Comparison of ENCODE assay signal across 21 mouse cellular contexts in genomic region chr8:77826255-77826654, GRCm38 (mm10).
DNase-seq lines count a peak whose midpoint lies in the region; ATAC-seq and TF ChIP-seq lines count a peak whose summit lies in the region.
"Had no signal": no experiment of that assay in that cellular context is flagged by ENCODE, and none has a peak within 500 bp of the region (broad histone marks: within the 10 kb centered on the region; RNA-seq: fewer than 3 reads in every experiment).

No protein-coding gene starts in this region.

- no peaks in the 10 kb centered on the region for H3K79me3 ChIP-seq in C2C12 (ENCODE audit: low read depth)

- H3K36me3 ChIP-seq in C2C12 (ENCODE audit: control insufficient read depth, insufficient read depth), result no peaks in the 10 kb centered on the region
- H3K36me3 ChIP-seq in limb, embryonic 14.5 days (ENCODE audit: control insufficient read depth, insufficient read depth, low read length), result no peaks in the 10 kb centered on the region
- H3K36me3 ChIP-seq: forebrain, embryonic 15.5 days; hindbrain, embryonic 12.5 days; limb, embryonic 13.5 days; liver, embryonic 15.5 days; midbrain, embryonic 15.5 days had no signal

- no peak overlapping the region for H3K4me3 ChIP-seq in C2C12 (ENCODE audit: insufficient read depth, poor library complexity, severe bottlenecking)
- H3K4me3 ChIP-seq in limb, embryonic 14.5 days (replicated peaks; ENCODE audit: low read length), result no peak overlapping the region
- H3K4me3 ChIP-seq: erythroblast, embryonic 14.5 days; forebrain, embryonic 15.5 days; hindbrain, embryonic 12.5 days; layer of hippocampus, adult 2 months; left cerebral cortex, adult 2 months; limb, embryonic 13.5 days; liver, embryonic 15.5 days; midbrain, embryonic 15.5 days had no signal

- H3K9me3 ChIP-seq in limb, embryonic 14.5 days (ENCODE audit: control insufficient read depth, low read length), result no peaks in the 10 kb centered on the region
- H3K9me3 ChIP-seq: forebrain, embryonic 15.5 days; hindbrain, embryonic 12.5 days; limb, embryonic 13.5 days; liver, embryonic 15.5 days; midbrain, embryonic 15.5 days had no signal

- DNase-seq in kidney, postnatal 14 days, result peak; percentile 8
- no peak for DNase-seq in kidney, postnatal 4 days
- DNase-seq in adipocyte (ENCODE audit: low spot score), result peak; percentile 88
- DNase-seq in limb, embryonic 14.5 days (ENCODE audit: low spot score), result peak; percentile 66
- no peak for DNase-seq in urinary bladder, postnatal 36 days (ENCODE audit: low spot score in 2 of 2)
- no peak for DNase-seq in cerebellum, postnatal 10 days
- DNase-seq: cerebellum, adult 9-11 months; gastrocnemius, postnatal 36 days; right cerebral cortex, adult 18-20 months; thymus, postnatal 36 days had no signal

- no peak for ATAC-seq in limb, embryonic 14.5 days (ENCODE audit: low FRiP score, low read depth)
- ATAC-seq: activated CD4-positive, CD25-positive, alpha-beta regulatory T cell, adult 4 months; forebrain, embryonic 15.5 days; inflammation-experienced regulatory T-cells, adult 6 months; midbrain, embryonic 15.5 days had no signal

- 72% methylated on average over 2 of the region's 2 CpGs for WGBS in limb, embryonic 14.5 days

- no peak overlapping the region for H3ac ChIP-seq in C2C12 (ENCODE audit: control insufficient read depth, insufficient read length, low read depth)

- TF ChIP-seq POLR2A in limb, embryonic 14.5 days (IDR thresholded peaks at IDR 0.05; ENCODE audit: borderline replicate concordance, extremely low read depth, insufficient read depth, insufficient read length), result no peak

- no peaks in the 10 kb centered on the region for H3K79me2 ChIP-seq in C2C12 (ENCODE audit: control insufficient read depth, insufficient read depth)

- no peak overlapping the region for H3K27ac ChIP-seq in limb, embryonic 14.5 days (replicated peaks; ENCODE audit: low read depth, low read length)
- H3K27ac ChIP-seq: forebrain, embryonic 15.5 days; hindbrain, embryonic 12.5 days; layer of hippocampus, adult 2 months; left cerebral cortex, adult 2 months; limb, embryonic 13.5 days; liver, embryonic 15.5 days; midbrain, embryonic 15.5 days had no signal

- TF ChIP-seq CTCF in C2C12 (IDR thresholded peaks at IDR 0.05; ENCODE audit: control insufficient read depth, insufficient read depth, insufficient read length), result no peak

- H3K4me1 ChIP-seq in limb, embryonic 14.5 days (ENCODE audit: control insufficient read depth, insufficient read depth, low read length), result peaks cover 26% of the 10 kb centered on the region; the same call in 1 of the 2 replicates
- H3K4me1 ChIP-seq: forebrain, embryonic 15.5 days; hindbrain, embryonic 12.5 days; liver, embryonic 15.5 days had no signal

- no peak overlapping the region for H3K9ac ChIP-seq in limb, embryonic 14.5 days (ENCODE audit: low read depth, low read length, severe bottlenecking)
- H3K9ac ChIP-seq: forebrain, embryonic 15.5 days; hindbrain, embryonic 12.5 days; limb, embryonic 13.5 days; liver, embryonic 15.5 days; midbrain, embryonic 15.5 days had no signal

- no peak overlapping the region for H3K4me2 ChIP-seq in limb, embryonic 14.5 days (replicated peaks; ENCODE audit: low read depth, low read length, severe bottlenecking)
- H3K4me2 ChIP-seq: forebrain, embryonic 15.5 days; hindbrain, embryonic 12.5 days; limb, embryonic 13.5 days; liver, embryonic 15.5 days; midbrain, embryonic 15.5 days had no signal

- H3K27me3 ChIP-seq in C2C12 (ENCODE audit: control insufficient read depth, insufficient read depth, insufficient read length), result no peaks in the 10 kb centered on the region
- no peaks in the 10 kb centered on the region for H3K27me3 ChIP-seq in limb, embryonic 14.5 days (ENCODE audit: control insufficient read depth, insufficient read depth, low read length)
- H3K27me3 ChIP-seq: forebrain, embryonic 15.5 days; hindbrain, embryonic 12.5 days; limb, embryonic 13.5 days; liver, embryonic 15.5 days; midbrain, embryonic 15.5 days had no signal

TF ChIP-seq in C2C12, 6 proteins besides CTCF, POLR2A, EP300 and RAD21:
- TF ChIP-seq CEBPB (IDR thresholded peaks at IDR 0.05; ENCODE audit: low read depth) (peak; percentile 36), MAX (IDR thresholded peaks at IDR 0.05) (no peak), MYOG (IDR thresholded peaks at IDR 0.05; ENCODE audit: control insufficient read depth, extremely low read depth, insufficient read length) (no peak), FOSL1 (IDR thresholded peaks at IDR 0.05; ENCODE audit: insufficient read depth, low read length, poor library complexity, severe bottlenecking) (no peak), USF1 (IDR thresholded peaks at IDR 0.05; ENCODE audit: low read depth) (no peak), MYOD1 (IDR thresholded peaks at IDR 0.05; ENCODE audit: control insufficient read depth, insufficient read length, low read depth) (peak; percentile 14)
TF ChIP-seq in C2C12: peak in this region for 2.

Comparison
In these comparisons a context has a peak if more than half of its experiments do, and no peak if none do; other contexts are left out.
1. DNase-seq: peak in kidney, postnatal 14 days (single experiment), adipocyte (single experiment) and limb, embryonic 14.5 days (single experiment); none in kidney, postnatal 4 days (0 of 2), urinary bladder, postnatal 36 days (0 of 2) and cerebellum, postnatal 10 days (0 of 2).